Mouse (Mus musculus): ENCODE results near the gene Tfip11. TPM values are rescaled to one million over a fixed set of nuclear protein-coding genes. Genes with fewer than 3 reads are reported as not detected.

Tfip11 gene
- total and polyA plus RNA-seq, 3 experiments: 16.0 to 19.4 (median 17.6) TPM

- peaks cover 5% of the 10 kb centered on the region; the same call in 1 of the 2 replicates for H3K79me2 ChIP-seq (replicated peaks; ENCODE audit: control insufficient read depth, insufficient read depth, low read length)
- no peaks in the 10 kb centered on the region; the same call in 1 of the 2 replicates for H3K36me3 ChIP-seq (ENCODE audit: control insufficient read depth, insufficient read depth, low read length)
- peak overlapping the region; percentile 70 for H3K27ac ChIP-seq
- DNase-seq: peak in 1 of 2 experiments; percentile 38
- TF ChIP-seq CTCF (IDR thresholded peaks at IDR 0.05) (no peak), EP300 (IDR thresholded peaks at IDR 0.05; ENCODE audit: insufficient read depth, low read depth, low read length) (0 out of 2 replicates have a peak, but pooled peaks have one; percentile 43), POLR2A (IDR thresholded peaks at IDR 0.05; ENCODE audit: insufficient read depth, low read depth, low read length) (no peak)
- H3K9ac ChIP-seq (ENCODE audit: low read depth, low read length): no peak overlapping the region; the same call in 1 of the 2 replicates
- peaks cover 58% of the 10 kb centered on the region for H3K4me1 ChIP-seq (ENCODE audit: control insufficient read depth, insufficient read depth, low read length)
- H3K27me3 ChIP-seq (ENCODE audit: control insufficient read depth, insufficient read depth, low read length): no peaks in the 10 kb centered on the region
- 50% methylated on average over 7 of the region's 7 CpGs for WGBS
- intact Hi-C loops (cut with DNase I): loop anchor here (2.0 kb wide), 1 partner anchor 33 kb away; no protein-coding TSS in a partner anchor
- peak overlapping the region; percentile 22; the same call in 1 of the 2 replicates for H3K4me3 ChIP-seq
Measured at GRCm38 (mm10) chr5:112284203-112284582, 42.0 kb upstream of the Tfip11 start.

GRCm38 (mm10) chr5:112285548-112286085, 40.5 kb upstream of the Tfip11 start:
- Histone ChIP-seq H3K27me3 (ENCODE audit: control insufficient read depth, insufficient read depth, low read length) (no peaks in the 10 kb centered on the region), H3K79me2 (replicated peaks; ENCODE audit: control insufficient read depth, insufficient read depth, low read length) (peaks cover 6% of the 10 kb centered on the region; the same call in 1 of the 2 replicates), H3K4me1 (ENCODE audit: control insufficient read depth, insufficient read depth, low read length) (peaks cover 52% of the 10 kb centered on the region), H3K4me3 (no peak overlapping the region), H3K9ac (ENCODE audit: low read depth, low read length) (peak overlapping the region; percentile 14; the same call in 1 of the 2 replicates), H3K36me3 (ENCODE audit: control insufficient read depth, insufficient read depth, low read length) (no peaks in the 10 kb centered on the region; the same call in 1 of the 2 replicates), H3K27ac (peak overlapping the region; percentile 70)
- TF ChIP-seq CTCF (IDR thresholded peaks at IDR 0.05) (no peak), POLR2A (IDR thresholded peaks at IDR 0.05; ENCODE audit: insufficient read depth, low read depth, low read length) (no peak), EP300 (IDR thresholded peaks at IDR 0.05; ENCODE audit: insufficient read depth, low read depth, low read length) (no peak)
- 82% methylated on average over 7 of the region's 7 CpGs for WGBS
- no peak for DNase-seq
- intact Hi-C loops (cut with DNase I): loop anchor here (2.0 kb wide), 1 partner anchor 31 kb away; no protein-coding TSS in a partner anchor

- no peak for TF ChIP-seq CTCF (IDR thresholded peaks at IDR 0.05)
- TF ChIP-seq POLR2A (IDR thresholded peaks at IDR 0.05; ENCODE audit: insufficient read depth, low read depth, low read length): no peak
- no peak for TF ChIP-seq EP300 (IDR thresholded peaks at IDR 0.05; ENCODE audit: insufficient read depth, low read depth, low read length)
- Histone ChIP-seq H3K36me3 (ENCODE audit: control insufficient read depth, insufficient read depth, low read length) (no peaks in the 10 kb centered on the region; the same call in 1 of the 2 replicates), H3K27ac (no peak overlapping the region; the same call in none of the 2 replicates), H3K79me2 (replicated peaks; ENCODE audit: control insufficient read depth, insufficient read depth, low read length) (peaks cover 8% of the 10 kb centered on the region; the same call in 1 of the 2 replicates), H3K27me3 (ENCODE audit: control insufficient read depth, insufficient read depth, low read length) (no peaks in the 10 kb centered on the region), H3K4me1 (ENCODE audit: control insufficient read depth, insufficient read depth, low read length) (peaks cover 52% of the 10 kb centered on the region), H3K9ac (ENCODE audit: low read depth, low read length) (no peak overlapping the region), H3K4me3 (no peak overlapping the region)
- 73% methylated on average over 2 of the region's 2 CpGs for WGBS
- intact Hi-C loops (cut with DNase I): no loop called here
- DNase-seq: no peak
Measured at GRCm38 (mm10) chr5:112286608-112286983, 39.6 kb upstream of the Tfip11 start.

- no peak overlapping the region for H3K9ac ChIP-seq (ENCODE audit: low read depth, low read length)
- 46% methylated on average over 11 of the region's 11 CpGs for WGBS
- TF ChIP-seq CTCF (IDR thresholded peaks at IDR 0.05): no peak
- TF ChIP-seq EP300 (IDR thresholded peaks at IDR 0.05; ENCODE audit: insufficient read depth, low read depth, low read length): no peak
- no peak for TF ChIP-seq POLR2A (IDR thresholded peaks at IDR 0.05; ENCODE audit: insufficient read depth, low read depth, low read length)
- H3K36me3 ChIP-seq (ENCODE audit: control insufficient read depth, insufficient read depth, low read length): no peaks in the 10 kb centered on the region
- peak in 1 of 2 experiments; percentile 23 for DNase-seq
- peaks cover 53% of the 10 kb centered on the region for H3K4me1 ChIP-seq (ENCODE audit: control insufficient read depth, insufficient read depth, low read length)
- H3K27me3 ChIP-seq (ENCODE audit: control insufficient read depth, insufficient read depth, low read length): no peaks in the 10 kb centered on the region
- H3K27ac ChIP-seq: peak overlapping the region; percentile 84
- peak overlapping the region; percentile 1; the same call in 1 of the 2 replicates for H3K4me3 ChIP-seq
- peaks cover 10% of the 10 kb centered on the region for H3K79me2 ChIP-seq (replicated peaks; ENCODE audit: control insufficient read depth, insufficient read depth, low read length)
- intact Hi-C loops (cut with DNase I): no loop called here
Measured at GRCm38 (mm10) chr5:112286984-112287641, 39.0 kb upstream of the Tfip11 start.

- WGBS: 64% methylated on average over 2 of the region's 2 CpGs
Measured at GRCm38 (mm10) chr5:112287652-112288051, 38.5 kb upstream of the Tfip11 start.

More at GRCm38 (mm10) chr5:112287652-112288051, 38.5 kb upstream of the Tfip11 start:
- Histone ChIP-seq H3K27me3 (ENCODE audit: control insufficient read depth, insufficient read depth, low read length) (no peaks in the 10 kb centered on the region), H3K9ac (ENCODE audit: low read depth, low read length) (no peak overlapping the region), H3K36me3 (ENCODE audit: control insufficient read depth, insufficient read depth, low read length) (no peaks in the 10 kb centered on the region), H3K4me3 (peak overlapping the region; percentile 1), H3K79me2 (replicated peaks; ENCODE audit: control insufficient read depth, insufficient read depth, low read length) (peaks cover 11% of the 10 kb centered on the region), H3K27ac (peak overlapping the region; percentile 84), H3K4me1 (ENCODE audit: control insufficient read depth, insufficient read depth, low read length) (peaks cover 53% of the 10 kb centered on the region)
- TF ChIP-seq EP300 (IDR thresholded peaks at IDR 0.05; ENCODE audit: insufficient read depth, low read depth, low read length): no peak
- no peak for TF ChIP-seq CTCF (IDR thresholded peaks at IDR 0.05)
- no peak for TF ChIP-seq POLR2A (IDR thresholded peaks at IDR 0.05; ENCODE audit: insufficient read depth, low read depth, low read length)
- intact Hi-C loops (cut with DNase I): no loop called here
- peak in 1 of 2 experiments; percentile 37 for DNase-seq

All from heart, adult 2 months (tissue).